Mouse (Mus musculus) heart, postnatal 25 days (tissue): ENCODE measurements at regions not wholly inside any gene's neighbourhood (a gene's known extent, or its start where the extent isn't known, plus 50 kb on each side); places are given as distances from the start of the nearest gene placed in this dataset.

Experiments used
- DNase-seq: peaks from one replicate; pipeline ENCODE4 v3.0.0; 2022; ENCODE audit warnings: low spot score
- intact Hi-C: fragments of 180-260 bp; cut with DNase I; formaldehyde crosslinking; loops from one replicate; pipeline ENCODE4 v1.15.1; 2025

GRCm38 (mm10) chr9:35354652-35355130, 66.2 kb upstream of the Cdon start:
- DNase-seq: no peak
- intact Hi-C loops: no loop called here

GRCm38 (mm10) chr9:35359699-35360098, 61.2 kb upstream of the Cdon start:
- DNase-seq: no peak
- intact Hi-C loops: no loop called here

DNA sequence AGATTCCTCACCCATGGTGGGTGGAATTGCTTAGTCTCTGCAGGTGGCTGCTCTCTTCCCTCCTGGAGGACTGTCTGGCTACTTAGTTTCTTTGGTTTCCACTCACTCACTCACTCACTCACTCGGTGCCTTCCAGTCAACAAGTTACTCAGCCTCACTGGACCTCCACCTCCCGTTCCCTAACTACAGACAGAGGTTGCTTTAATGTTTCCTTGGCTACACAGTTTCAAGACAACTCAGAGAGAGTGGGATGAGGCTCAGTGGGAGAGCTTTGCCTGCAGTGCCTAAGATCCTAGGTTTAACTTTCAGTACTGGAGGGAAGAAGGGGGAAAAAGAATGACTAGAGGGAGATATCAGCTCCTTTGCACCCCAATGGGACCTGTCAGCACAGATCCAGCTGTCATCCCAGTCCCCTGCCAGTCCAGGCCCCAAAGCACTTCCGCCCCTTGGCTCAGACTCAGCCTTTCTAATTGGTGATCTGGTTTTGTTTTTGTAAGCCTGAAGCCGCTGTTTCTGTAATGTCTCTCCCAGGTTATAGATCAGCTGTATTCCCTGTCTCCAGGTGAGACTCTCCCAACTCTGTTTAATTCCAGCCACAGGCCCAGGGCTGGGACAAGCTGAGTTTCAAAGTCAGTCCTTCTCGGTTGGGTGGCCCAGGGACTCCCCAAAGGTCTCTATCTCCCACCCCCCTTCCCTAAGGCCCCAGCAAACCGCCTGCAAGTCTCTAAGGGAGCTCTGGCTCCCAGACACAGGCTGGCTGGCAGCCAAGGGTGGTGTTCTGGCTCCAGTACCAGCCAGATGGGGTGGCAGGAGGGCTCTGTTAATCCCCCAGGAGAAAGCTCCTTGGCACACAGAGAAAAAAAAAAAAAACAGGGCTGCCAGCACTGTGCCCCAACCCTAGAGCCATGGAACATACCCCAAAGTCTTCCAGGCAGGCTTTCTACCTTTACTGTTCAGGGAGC, 60.5 kb upstream of the Cdon start:
- DNase-seq: peak; percentile 25
- intact Hi-C loops: no loop called here

GRCm38 (mm10) chr9:35361432-35361831, 59.5 kb upstream of the Cdon start:
- no peak for DNase-seq
- intact Hi-C loops: no loop called here

GRCm38 (mm10) chr9:35362276-35362675, 58.7 kb upstream of the Cdon start:
- intact Hi-C loops: no loop called here
- peak; percentile 67 for DNase-seq

GRCm38 (mm10) chr9:35363079-35363478, 57.8 kb upstream of the Cdon start:
- DNase-seq: no peak
- intact Hi-C loops: no loop called here

DNA sequence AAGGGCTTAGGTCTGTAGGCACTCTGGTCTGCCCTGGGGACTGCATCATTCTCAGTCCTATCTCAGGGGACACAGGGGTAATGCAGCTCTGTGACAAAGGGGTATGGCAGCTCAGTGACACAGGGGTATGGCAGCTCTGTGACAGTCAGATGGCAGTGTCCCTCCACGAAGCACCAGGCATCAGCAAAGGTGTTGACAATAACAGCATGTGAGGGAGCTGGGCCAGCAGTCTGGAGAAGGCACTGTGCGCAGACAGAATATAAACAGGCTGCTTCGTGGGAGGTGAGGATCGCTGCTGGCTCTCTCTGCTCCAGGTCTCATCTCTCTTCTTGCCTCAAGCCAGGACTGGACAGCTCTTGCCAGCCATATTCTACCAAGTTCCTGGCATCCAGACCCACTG, 57.0 kb upstream of the Cdon start:
- intact Hi-C loops: no loop called here

GRCm38 (mm10) chr9:35365975-35366374, 55.0 kb upstream of the Cdon start:
- intact Hi-C loops: no loop called here
- no peak for DNase-seq

More for the DNA sequence above, 57.0 kb upstream of the Cdon start:
- DNase-seq: no peak

- intact Hi-C loops: no loop called here
- no peak for DNase-seq
These were observed 51.9 kb upstream of the Cdon start for GRCm38 (mm10) chr9:35369063-35369462.

GRCm38 (mm10) chr9:35370031-35370430, 50.9 kb upstream of the Cdon start:
- intact Hi-C loops: no loop called here
- no peak for DNase-seq

- intact Hi-C loops: no loop called here
These were observed 50.0 kb upstream of the Cdon start for GRCm38 (mm10) chr9:35370895-35371294.

More at GRCm38 (mm10) chr9:35370895-35371294, 50.0 kb upstream of the Cdon start:
- no peak for DNase-seq
